Mouse (Mus musculus) limb, embryonic 14.5 days (tissue): Measurements from ENCODE around the gene Igfn1. TPM values are rescaled to one million over a fixed set of nuclear protein-coding genes. Genes with fewer than 3 reads are reported as not detected.
A peak's percentile ranks its signal among the peaks of the same experiment; 100 is the strongest.

Source experiments
- ATAC-seq: fragments of 200-750 bp; cut with Nextera tagmentation; 2 replicates; pipeline ENCODE4 v1.8.0; 2017; ENCODE audit warnings: low read depth, moderate number of reproducible peaks, moderate TSS enrichment; ENCODE audit not compliant: low FRiP score
- DNase-seq: peaks from one replicate; pipeline ENCODE4 v3.0.0-alpha.2; 2015; ENCODE audit warnings: low spot score
- H3K27ac ChIP-seq: fragments of 300-500 bp; sonication (generic); replicated peaks from 2 replicates; pipeline ENCODE4 v1.5.1; 2014; ENCODE audit warnings: low read depth, mild to moderate bottlenecking, low read length, moderate library complexity, mixed read lengths
- H3K27me3 ChIP-seq: fragments of 300-500 bp; sonication (generic); 2 replicates; pipeline ENCODE4 v1.6.1; 2014; ENCODE audit warnings: low read length, mixed read lengths; ENCODE audit not compliant: control insufficient read depth, insufficient read depth
- H3K36me3 ChIP-seq: fragments of 300-500 bp; sonication (generic); 2 replicates; pipeline ENCODE4 v1.6.1; 2014; ENCODE audit warnings: mild to moderate bottlenecking, low read length, moderate library complexity, mixed read lengths; ENCODE audit not compliant: control insufficient read depth, insufficient read depth
- H3K4me1 ChIP-seq: fragments of 300-500 bp; sonication (generic); 2 replicates; pipeline ENCODE4 v1.6.1; 2014; ENCODE audit warnings: antibody characterized with exemption, low read length, mixed read lengths; ENCODE audit not compliant: control insufficient read depth, insufficient read depth
- H3K4me2 ChIP-seq: fragments of 300-500 bp; sonication (generic); replicated peaks from 2 replicates; pipeline ENCODE4 v1.6.1; 2014; ENCODE audit warnings: low read depth, mild to moderate bottlenecking, low read length, moderate library complexity; ENCODE audit not compliant: severe bottlenecking
- H3K4me3 ChIP-seq: fragments of 300-500 bp; sonication (generic); replicated peaks from 2 replicates; pipeline ENCODE4 v1.5.1; 2014; ENCODE audit warnings: low read length
- H3K9ac ChIP-seq: fragments of 300-500 bp; sonication (generic); 2 replicates; pipeline ENCODE4 v1.6.1; 2014; ENCODE audit warnings: mild to moderate bottlenecking, low read depth, low read length, moderate library complexity; ENCODE audit not compliant: severe bottlenecking
- H3K9me3 ChIP-seq: fragments of 300-500 bp; sonication (generic); 2 replicates; pipeline ENCODE4 v1.6.1; 2016; ENCODE audit warnings: low read length; ENCODE audit not compliant: control insufficient read depth
- POLR2A ChIP-seq: fragments of 200-500 bp; IDR thresholded peaks from 2 replicates; pipeline ENCODE4 v1.8.0; 2012; ENCODE audit warnings: inconsistent platforms, mild to moderate bottlenecking, moderate library complexity, borderline replicate concordance; ENCODE audit not compliant: insufficient read depth, insufficient read length; ENCODE audit errors: extremely low read depth
- WGBS: fragments of 180-500 bp; shearing (Covaris S2); extraction: QIAGEN DNeasy Blood & Tissue Kit; methylation state at CpG from one replicate; pipeline ENCODE4 v1.1.7; 2014; 5-methylcytosine and 5-hydroxymethylcytosine counted together
- polyA plus RNA-seq, 2 experiments: library from polyadenylated mRNA; depleted of rRNA in 1 of 2; stranded (reverse) in 1 of 2; unstranded in 1 of 2; fragments of >200 nt; fragmentation: Nextera tagmentation in 1 of 2; extraction: Ambion mirVana in 1 of 2; gene quantifications; 2 replicates each; pipeline versions ENCODE4 v1.2.1 to v1.2.3; 2012 to 2014

The Igfn1 gene
- polyA plus RNA-seq, 2 experiments, result 0.28 to 0.69 TPM

GRCm38 (mm10) chr1:136010247-136010646, 4.1 kb upstream of the Igfn1 start:
- Histone ChIP-seq H3K4me2 (no peak overlapping the region), H3K9ac (no peak overlapping the region), H3K36me3 (no peaks in the 10 kb centered on the region), H3K4me1 (peaks cover 7% of the 10 kb centered on the region), H3K27me3 (0 out of 2 replicates have a peak, but pooled peaks cover 4% of the 10 kb centered on the region), H3K4me3 (no peak overlapping the region), H3K9me3 (no peaks in the 10 kb centered on the region), H3K27ac (no peak overlapping the region)
- 87% methylated on average over 4 of the region's 4 CpGs for WGBS
- no peak for TF ChIP-seq POLR2A
- ATAC-seq (no peak), DNase-seq (no peak)

- 0 out of 2 replicates have a peak, but pooled peaks cover 4% of the 10 kb centered on the region for H3K27me3 ChIP-seq
- peak overlapping the region; percentile 40 for H3K4me3 ChIP-seq
- no peaks in the 10 kb centered on the region for H3K9me3 ChIP-seq
- TF ChIP-seq POLR2A, result no peak
- 24% methylated on average over 8 of the region's 8 CpGs for WGBS
- DNase-seq, result no peak
- no peak overlapping the region for H3K27ac ChIP-seq
- H3K9ac ChIP-seq, result no peak overlapping the region
- H3K36me3 ChIP-seq, result no peaks in the 10 kb centered on the region
- ATAC-seq, result peak; percentile 42
- H3K4me1 ChIP-seq, result peaks cover 7% of the 10 kb centered on the region
- H3K4me2 ChIP-seq, result peak overlapping the region; percentile 61
Observed at GRCm38 (mm10) chr1:136008159-136008533, 2.0 kb upstream of the Igfn1 start.

- H3K4me2 ChIP-seq, result peak within 1 kb of the TSS; percentile 61
- no peaks in the 10 kb centered on the region for H3K9me3 ChIP-seq
- ATAC-seq (peak; percentile 93), DNase-seq (peak; percentile 76)
- 4% methylated on average over 37 of the region's 37 CpGs for WGBS
- H3K9ac ChIP-seq, result peak within 1 kb of the TSS; percentile 25; the same call in 1 of the 2 replicates
- H3K36me3 ChIP-seq, result no peaks in the 10 kb centered on the region
- peaks cover 7% of the 10 kb centered on the region for H3K4me1 ChIP-seq
- TF ChIP-seq POLR2A, result no peak
- H3K27ac ChIP-seq, result no peak within 1 kb of the TSS
- peak within 1 kb of the TSS; percentile 40 for H3K4me3 ChIP-seq
- 0 out of 2 replicates have a peak, but pooled peaks cover 4% of the 10 kb centered on the region for H3K27me3 ChIP-seq
Observed at GRCm38 (mm10) chr1:136007211-136008158, 1.3 kb upstream of the Igfn1 start, which contains the start of gene Tmem9. Gene Tmem9, plus strand, starts transcription at chr1:136008150.

- Histone ChIP-seq H3K4me2 (no peak overlapping the region), H3K27ac (no peak overlapping the region), H3K9ac (no peak overlapping the region), H3K9me3 (no peaks in the 10 kb centered on the region), H3K27me3 (no peaks in the 10 kb centered on the region), H3K4me1 (no peaks in the 10 kb centered on the region), H3K36me3 (no peaks in the 10 kb centered on the region), H3K4me3 (no peak overlapping the region)
- DNase-seq, result no peak
- ATAC-seq, result no peak
- WGBS, result 75% methylated on average over 2 of the region's 2 CpGs
- no peak for TF ChIP-seq POLR2A
Observed at GRCm38 (mm10) chr1:136001438-136001837, 4.7 kb downstream of the Igfn1 start.

- H3K36me3 ChIP-seq, result no peaks in the 10 kb centered on the region
- no peak for DNase-seq
- TF ChIP-seq POLR2A, result no peak
- no peaks in the 10 kb centered on the region for H3K4me1 ChIP-seq
- ATAC-seq, result no peak
- H3K9me3 ChIP-seq, result no peaks in the 10 kb centered on the region
- H3K27me3 ChIP-seq, result no peaks in the 10 kb centered on the region
- H3K27ac ChIP-seq, result no peak overlapping the region
- H3K4me3 ChIP-seq, result no peak overlapping the region
- 58% methylated on average over 8 of the region's 8 CpGs for WGBS
- H3K4me2 ChIP-seq, result no peak overlapping the region
- H3K9ac ChIP-seq, result no peak overlapping the region
Observed at GRCm38 (mm10) chr1:135999720-136000287, 6.3 kb downstream of the Igfn1 start.
